Comparison of ENCODE assay signal across 15 mouse cellular contexts in the genomic region with DNA sequence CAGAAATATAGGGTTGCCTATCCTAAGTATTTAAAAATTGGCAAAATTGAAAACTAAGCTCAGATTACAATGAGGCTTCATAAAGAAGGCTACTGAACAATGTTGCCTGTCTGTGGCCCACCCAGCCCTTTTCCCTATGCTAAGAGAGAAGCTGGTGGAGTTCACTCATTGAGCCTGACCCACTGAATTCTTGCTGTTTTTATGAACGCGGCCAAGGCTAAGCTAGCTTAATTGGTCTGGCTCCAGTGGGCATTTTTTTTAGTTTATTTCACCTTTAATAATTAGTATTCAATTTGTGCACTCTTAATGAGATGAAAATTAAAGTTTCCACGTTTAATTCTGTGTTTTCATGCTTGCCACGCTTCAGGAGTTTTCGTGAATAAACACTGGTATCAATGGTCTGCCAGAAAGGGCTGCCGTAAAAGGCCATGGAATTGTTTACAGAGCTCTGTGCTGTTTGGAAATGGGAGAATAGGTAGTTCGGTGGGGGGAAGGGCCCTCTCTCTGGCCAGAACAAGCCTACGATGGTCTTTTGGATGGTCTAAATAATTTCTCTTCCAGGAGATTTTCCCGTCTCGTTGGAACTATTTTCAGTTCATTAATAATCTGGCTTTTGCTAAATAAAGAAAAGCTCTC.
DNase-seq lines count a peak whose midpoint lies in the region; ATAC-seq and TF ChIP-seq lines count a peak whose summit lies in the region.
"Had no signal": no experiment of that assay in that cellular context is flagged by ENCODE, and none has a peak within 500 bp of the region (broad histone marks: within the 10 kb centered on the region; RNA-seq: fewer than 3 reads in every experiment).

No protein-coding gene starts in this region.

- H3K36me3 ChIP-seq in kidney, adult 2 months (ENCODE audit: control insufficient read depth, insufficient read depth, low read length): no peaks in the 10 kb centered on the region
- no peaks in the 10 kb centered on the region for H3K36me3 ChIP-seq in kidney, embryonic 14.5 days (ENCODE audit: control insufficient read depth, insufficient read depth, low read length)
- no peaks in the 10 kb centered on the region for H3K36me3 ChIP-seq in midbrain, embryonic 14.5 days (ENCODE audit: control insufficient read depth, insufficient read depth, low read length)
- no peaks in the 10 kb centered on the region for H3K36me3 ChIP-seq in midbrain, postnatal 0 days (ENCODE audit: insufficient read depth, low read length)
- no peaks in the 10 kb centered on the region for H3K36me3 ChIP-seq in forebrain, embryonic 12.5 days (replicated peaks)
- H3K36me3 ChIP-seq: embryonic facial prominence, embryonic 13.5 days; liver, embryonic 13.5 days had no signal

- H3K4me3 ChIP-seq in kidney, adult 2 months (ENCODE audit: insufficient read depth, low read depth, low read length): no peak overlapping the region
- no peak overlapping the region for H3K4me3 ChIP-seq in kidney, embryonic 14.5 days (ENCODE audit: low read length)
- H3K4me3 ChIP-seq in midbrain, embryonic 14.5 days (replicated peaks; ENCODE audit: low read depth, low read length): no peak overlapping the region
- no peak overlapping the region for H3K4me3 ChIP-seq in midbrain, postnatal 0 days (ENCODE audit: low read depth, low read length)
- no peak overlapping the region for H3K4me3 ChIP-seq in forebrain, embryonic 12.5 days (replicated peaks)
- H3K4me3 ChIP-seq: heart, adult 2 months; left cerebral cortex, adult 2 months; liver, embryonic 13.5 days had no signal

- ATAC-seq in kidney, embryonic 14.5 days (ENCODE audit: low FRiP score, low TSS enrichment): no peak
- no peak for ATAC-seq in midbrain, embryonic 14.5 days (ENCODE audit: low FRiP score, low TSS enrichment)
- no peak for ATAC-seq in midbrain, postnatal 0 days (ENCODE audit: low FRiP score)
- ATAC-seq in forebrain, embryonic 12.5 days (ENCODE audit: low FRiP score): peak; percentile 68

- no peak overlapping the region for H3K9ac ChIP-seq in kidney, embryonic 14.5 days (ENCODE audit: low read depth, low read length)
- H3K9ac ChIP-seq in midbrain, embryonic 14.5 days (replicated peaks; ENCODE audit: low read length): no peak overlapping the region
- H3K9ac ChIP-seq in midbrain, postnatal 0 days (replicated peaks; ENCODE audit: low read length, poor library complexity, severe bottlenecking): no peak overlapping the region
- no peak overlapping the region for H3K9ac ChIP-seq in forebrain, embryonic 12.5 days
- H3K9ac ChIP-seq: embryonic facial prominence, embryonic 13.5 days; liver, embryonic 13.5 days had no signal

- no peak for TF ChIP-seq CTCF in kidney, adult 2 months (conservative IDR thresholded peaks at IDR 0.05; ENCODE audit: insufficient read depth, insufficient read length, low read depth, low read length)
- no peak for TF ChIP-seq CTCF in midbrain, postnatal 0 days (IDR thresholded peaks at IDR 0.05)

- H3K27ac ChIP-seq in kidney, adult 2 months (ENCODE audit: insufficient read depth, low read depth, low read length): no peak overlapping the region
- no peak overlapping the region for H3K27ac ChIP-seq in kidney, embryonic 14.5 days (ENCODE audit: low read depth, low read length)
- H3K27ac ChIP-seq in midbrain, embryonic 14.5 days (replicated peaks; ENCODE audit: low read depth, low read length): no peak overlapping the region
- no peak overlapping the region for H3K27ac ChIP-seq in midbrain, postnatal 0 days (ENCODE audit: low read depth, low read length)
- H3K27ac ChIP-seq in forebrain, embryonic 12.5 days: no peak overlapping the region
- H3K27ac ChIP-seq: embryonic facial prominence, embryonic 13.5 days; heart, adult 2 months; left cerebral cortex, adult 2 months; liver, embryonic 13.5 days; macrophage had no signal

- no peak for TF ChIP-seq POLR2A in kidney, adult 2 months (IDR thresholded peaks at IDR 0.05; ENCODE audit: low read depth, low read length)

- peak; percentile 5 for DNase-seq in kidney, adult 2 months
- DNase-seq in midbrain, embryonic 14.5 days: peak; percentile 53
- no peak for DNase-seq in midbrain, postnatal 0 days (ENCODE audit: low spot score)
- DNase-seq in spleen, adult 18-20 months: no peak
- DNase-seq in thymus, adult 18-20 months: no peak
- DNase-seq: cerebellum, postnatal 36 days; gastrocnemius, postnatal 25 days; layer of hippocampus, adult 9-11 months; liver, embryonic 13.5 days had no signal

- H3K4me1 ChIP-seq in kidney, adult 2 months (ENCODE audit: control insufficient read depth, insufficient read depth, low read length): no peaks in the 10 kb centered on the region
- H3K4me1 ChIP-seq in kidney, embryonic 14.5 days (ENCODE audit: control insufficient read depth, insufficient read depth, low read length): no peaks in the 10 kb centered on the region; the same call in 1 of the 2 replicates
- peaks cover 54% of the 10 kb centered on the region for H3K4me1 ChIP-seq in midbrain, embryonic 14.5 days (ENCODE audit: control insufficient read depth, insufficient read depth, low read length)
- no peaks in the 10 kb centered on the region for H3K4me1 ChIP-seq in midbrain, postnatal 0 days (ENCODE audit: insufficient read depth, low read length)
- H3K4me1 ChIP-seq in forebrain, embryonic 12.5 days: peaks cover 48% of the 10 kb centered on the region
- H3K4me1 ChIP-seq: liver, embryonic 13.5 days had no signal

- H3K27me3 ChIP-seq in kidney, adult 2 months (replicated peaks; ENCODE audit: control insufficient read depth, insufficient read depth, low read length): no peaks in the 10 kb centered on the region
- H3K27me3 ChIP-seq in kidney, embryonic 14.5 days (ENCODE audit: control insufficient read depth, insufficient read depth, low read length): peaks cover 27% of the 10 kb centered on the region
- H3K27me3 ChIP-seq in midbrain, embryonic 14.5 days (ENCODE audit: control insufficient read depth, insufficient read depth, low read length): peaks cover 45% of the 10 kb centered on the region; the same call in 1 of the 2 replicates
- H3K27me3 ChIP-seq in midbrain, postnatal 0 days (ENCODE audit: insufficient read depth, low read length): peaks cover 15% of the 10 kb centered on the region; the same call in 1 of the 2 replicates
- H3K27me3 ChIP-seq in forebrain, embryonic 12.5 days: peaks cover 78% of the 10 kb centered on the region
- H3K27me3 ChIP-seq: liver, embryonic 13.5 days had no signal

- 31% methylated on average over 10 of the region's 10 CpGs for WGBS in kidney, adult 2 months
- WGBS in kidney, embryonic 14.5 days: 25% methylated on average over 10 of the region's 10 CpGs
- whole genome bisulfite sequencing in midbrain, embryonic 14.5 days: 10% methylated on average over 10 of the region's 10 CpGs
- 28% methylated on average over 10 of the region's 10 CpGs for WGBS in midbrain, postnatal 0 days
- WGBS in forebrain, embryonic 12.5 days: 4% methylated on average over 10 of the region's 10 CpGs

- H3K4me2 ChIP-seq in kidney, embryonic 14.5 days (replicated peaks; ENCODE audit: low read depth, low read length): no peak overlapping the region
- no peak overlapping the region for H3K4me2 ChIP-seq in midbrain, embryonic 14.5 days (ENCODE audit: low read length)
- no peak overlapping the region for H3K4me2 ChIP-seq in midbrain, postnatal 0 days (ENCODE audit: low read depth, low read length, poor library complexity, severe bottlenecking)
- no peak overlapping the region for H3K4me2 ChIP-seq in forebrain, embryonic 12.5 days
- H3K4me2 ChIP-seq: liver, embryonic 13.5 days had no signal

- H3K9me3 ChIP-seq in kidney, embryonic 14.5 days (ENCODE audit: control insufficient read depth, low read length): no peaks in the 10 kb centered on the region
- H3K9me3 ChIP-seq in midbrain, embryonic 14.5 days (ENCODE audit: control insufficient read depth, low read length): no peaks in the 10 kb centered on the region
- no peaks in the 10 kb centered on the region for H3K9me3 ChIP-seq in midbrain, postnatal 0 days (ENCODE audit: low read length)
- H3K9me3 ChIP-seq in forebrain, embryonic 12.5 days: no peaks in the 10 kb centered on the region
- H3K9me3 ChIP-seq: embryonic facial prominence, embryonic 13.5 days; liver, embryonic 13.5 days had no signal

Comparison
In these comparisons a context has a peak if more than half of its experiments do, and no peak if none do; other contexts are left out.
1. DNase-seq: peak in kidney, adult 2 months (single experiment) and midbrain, embryonic 14.5 days (single experiment); none in midbrain, postnatal 0 days (single experiment), spleen, adult 18-20 months (0 of 2) and thymus, adult 18-20 months (0 of 2).